Mouse (Mus musculus) lung, adult 2 months (tissue): ENCODE measurements at regions not wholly inside any gene's neighbourhood (a gene's known extent, or its start where the extent isn't known, plus 50 kb on each side); places are given as distances from the start of the nearest gene placed in this dataset.
"Not testable (repeated sequence)": the region's sequence is repeated elsewhere in the genome, so short reads cannot be mapped to it uniquely, and the experiment has no call there.

Source experiments
- DNase-seq: peaks from one replicate; pipeline ENCODE4 v3.0.0; 2022
- H3K4me1 ChIP-seq: fragments of 200-500 bp; 2 replicates; pipeline ENCODE4 v1.6.1; 2011; ENCODE audit warnings: low read length; ENCODE audit not compliant: control insufficient read depth, insufficient read depth
- H3K4me3 ChIP-seq: fragments of 200-500 bp; replicated peaks from 2 replicates; pipeline ENCODE3; 2011; ENCODE audit warnings: low read depth, mild to moderate bottlenecking, control low read depth, low read length; ENCODE audit errors: extremely low read depth
- CTCF ChIP-seq: fragments of 200-500 bp; IDR thresholded peaks from 2 replicates; pipeline ENCODE4 v1.5.1; 2011; ENCODE audit warnings: mild to moderate bottlenecking, low read length, control low read depth; ENCODE audit not compliant: insufficient read depth
- POLR2A ChIP-seq: fragments of 200-500 bp; IDR thresholded peaks from 2 replicates; pipeline ENCODE4 v1.6.1; 2011; ENCODE audit warnings: low read depth, mild to moderate bottlenecking, control low read depth, low read length, borderline replicate concordance; ENCODE audit errors: extremely low read depth
- WGBS: fragments of 180-500 bp; shearing (Covaris S2); methylation state at CpG from one replicate; pipeline ENCODE4 v1.1.7; 2018; 5-methylcytosine and 5-hydroxymethylcytosine counted together

DNA sequence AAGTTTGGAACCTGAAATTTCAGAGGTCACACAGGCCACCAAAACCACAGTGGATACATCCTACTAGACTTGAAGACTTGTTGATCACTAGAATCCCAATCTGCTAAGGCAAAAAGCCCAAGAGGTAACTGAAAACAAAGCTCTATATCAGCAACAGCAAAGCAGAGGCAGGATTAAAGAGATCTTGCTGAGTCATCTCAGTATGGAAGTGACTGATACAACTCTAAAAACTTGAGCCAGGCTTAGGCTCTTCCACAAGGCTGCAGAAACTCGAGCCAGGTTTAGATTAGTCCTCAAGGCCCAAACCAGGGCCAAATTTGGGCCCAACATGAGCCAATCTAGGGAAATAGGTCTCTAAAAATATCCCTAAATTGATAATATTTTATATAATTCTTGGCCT, 56.2 kb downstream of the Speer3 start:
- TF ChIP-seq POLR2A, result no peak
- TF ChIP-seq CTCF, result no peak
- Histone ChIP-seq H3K4me3 (no peak overlapping the region), H3K4me1 (no peaks in the 10 kb centered on the region)
- WGBS, result 39% methylated on average over 1 of the region's 1 CpGs
- DNase-seq, result no peak

DNA sequence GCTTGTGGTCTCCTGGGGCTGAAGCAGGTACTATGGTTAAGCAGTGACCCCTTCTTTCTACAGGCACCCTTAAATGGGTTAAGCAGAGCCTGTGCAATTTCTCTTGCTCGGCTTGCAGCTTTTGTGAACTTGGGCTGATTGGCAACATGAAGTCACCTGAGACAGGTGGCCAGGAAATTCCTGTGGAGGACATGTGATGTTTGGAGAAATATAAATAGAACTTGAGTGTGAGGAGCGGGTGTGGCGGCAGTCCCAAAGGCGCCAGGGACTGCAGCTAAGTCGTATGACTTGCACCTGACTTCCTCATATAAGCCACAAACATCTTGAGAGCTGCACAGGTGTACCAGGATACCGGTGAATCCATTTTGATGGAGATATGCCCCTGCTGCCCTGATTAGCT, 88.8 kb downstream of the Speer3 start:
- not testable (repeated sequence) for H3K4me1 ChIP-seq, H3K4me3 ChIP-seq, DNase-seq
- 60% methylated on average over 6 of the region's 6 CpGs for WGBS

DNA sequence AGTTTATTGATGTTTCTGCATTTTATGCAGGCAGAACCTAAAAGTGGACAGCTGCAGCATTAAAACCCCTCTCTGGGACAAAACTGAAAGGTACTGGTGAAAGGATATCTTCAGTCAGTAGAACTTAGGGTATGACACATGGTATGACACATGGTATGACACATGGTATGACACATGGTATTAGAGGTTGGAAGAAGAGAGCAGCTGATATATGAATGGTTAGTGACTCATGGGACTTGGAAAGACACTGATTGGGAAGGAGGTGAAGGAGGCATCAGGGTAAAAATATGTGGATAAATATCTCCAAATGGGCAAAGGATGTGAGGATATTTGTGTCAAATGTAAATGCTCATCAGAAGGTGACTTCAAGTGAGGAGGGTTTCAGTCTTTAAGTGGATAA, 97.0 kb downstream of the Speer3 start:
- no peak for TF ChIP-seq CTCF
- no peak for TF ChIP-seq POLR2A
- no peaks in the 10 kb centered on the region for H3K4me1 ChIP-seq
- no peak overlapping the region for H3K4me3 ChIP-seq
- DNase-seq, result no peak

DNA sequence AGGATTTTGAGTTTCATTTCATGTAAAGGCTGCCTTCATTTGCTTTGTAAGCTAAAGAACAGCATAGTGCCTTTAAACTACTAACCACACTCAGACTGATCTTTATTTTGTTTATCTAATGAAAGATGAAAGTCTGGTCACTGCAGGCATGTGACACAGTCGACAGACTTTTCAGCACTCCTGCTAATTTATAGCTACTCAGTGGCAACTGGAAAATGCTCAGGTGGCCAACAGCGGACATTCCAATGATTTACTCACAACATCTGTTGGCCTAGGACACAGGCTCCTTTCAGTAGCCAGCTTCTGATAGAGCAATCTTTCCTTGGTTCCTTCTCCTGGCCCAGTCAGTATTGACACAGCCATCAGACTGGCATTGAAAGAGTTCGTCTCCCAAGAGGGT, 116.8 kb upstream of the Sema3e start:
- TF ChIP-seq CTCF, result no peak
- no peak for TF ChIP-seq POLR2A
- Histone ChIP-seq H3K4me1 (no peaks in the 10 kb centered on the region), H3K4me3 (no peak overlapping the region)
- DNase-seq, result no peak
- 51% methylated on average over 3 of the region's 3 CpGs for WGBS

DNA sequence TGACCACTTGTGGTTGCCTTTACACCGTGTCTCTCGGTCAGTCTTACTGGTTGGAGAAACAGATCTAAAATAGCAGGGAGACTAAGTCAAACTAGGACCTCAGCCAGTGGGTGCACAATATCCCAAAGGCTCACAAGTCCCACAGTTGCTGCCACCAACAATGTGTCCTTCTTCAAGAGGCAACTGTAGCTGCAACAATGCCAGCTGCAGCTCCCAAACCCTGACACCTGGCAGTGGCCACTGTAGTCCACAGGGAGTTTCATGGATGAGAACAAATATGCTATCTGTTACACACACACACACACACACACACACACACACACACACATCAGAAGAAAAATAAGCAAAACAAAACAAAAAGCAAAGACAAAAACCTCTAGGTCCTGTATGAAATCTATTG, 107.7 kb upstream of the Sema3e start:
- Histone ChIP-seq H3K4me1 (no peaks in the 10 kb centered on the region), H3K4me3 (no peak overlapping the region)
- TF ChIP-seq POLR2A (no peak), CTCF (no peak)
- no peak for DNase-seq
- WGBS, result 93% methylated on average over 2 of the region's 2 CpGs

DNA sequence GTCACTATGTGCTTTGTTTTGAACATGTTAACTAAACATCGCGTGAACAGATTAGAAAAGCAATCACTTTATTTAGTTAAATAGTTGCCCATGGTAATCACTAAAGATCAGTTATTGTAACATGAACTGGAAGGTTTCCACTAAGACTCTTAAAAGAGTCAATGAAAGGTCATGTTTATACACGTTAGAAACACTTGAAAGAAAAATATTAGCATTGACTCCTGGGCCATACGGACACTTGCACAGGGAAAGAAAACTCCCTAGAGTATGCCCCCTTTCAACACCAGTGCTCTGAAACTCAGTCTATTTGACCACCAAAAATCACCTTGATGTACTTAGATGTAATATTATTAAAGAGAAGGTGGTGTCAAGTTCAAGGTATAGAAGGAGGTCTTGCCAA, 102.8 kb upstream of the Sema3e start:
- DNase-seq, result no peak
- WGBS, result 36% methylated on average over 4 of the region's 4 CpGs
- Histone ChIP-seq H3K4me3 (no peak overlapping the region), H3K4me1 (no peaks in the 10 kb centered on the region)
- TF ChIP-seq CTCF (no peak), POLR2A (no peak)

DNA sequence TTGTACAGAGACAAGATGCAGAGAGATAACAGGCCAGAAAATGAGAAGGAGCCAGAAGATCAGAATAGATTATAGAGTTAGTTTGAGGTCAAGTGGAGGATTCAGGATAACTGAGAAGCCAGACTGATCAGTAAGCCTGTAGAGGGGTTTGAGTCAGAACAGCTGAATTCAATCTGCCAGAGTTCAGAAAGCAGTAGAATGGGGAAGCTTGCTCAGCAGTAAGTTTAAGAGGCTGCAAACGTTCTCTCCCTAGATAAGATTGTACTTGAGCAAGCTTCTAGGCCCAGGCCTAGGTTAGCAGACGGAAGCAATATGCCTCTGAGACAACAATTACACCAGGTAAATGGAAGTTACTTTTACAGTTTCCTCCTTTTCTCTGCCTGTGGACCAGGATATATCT, 94.1 kb upstream of the Sema3e start:
- H3K4me1 ChIP-seq, result no peaks in the 10 kb centered on the region
- no peak overlapping the region for H3K4me3 ChIP-seq
- no peak for DNase-seq
- WGBS, result 45% methylated on average over 2 of the region's 2 CpGs
- TF ChIP-seq CTCF, result no peak
- TF ChIP-seq POLR2A, result no peak

DNA sequence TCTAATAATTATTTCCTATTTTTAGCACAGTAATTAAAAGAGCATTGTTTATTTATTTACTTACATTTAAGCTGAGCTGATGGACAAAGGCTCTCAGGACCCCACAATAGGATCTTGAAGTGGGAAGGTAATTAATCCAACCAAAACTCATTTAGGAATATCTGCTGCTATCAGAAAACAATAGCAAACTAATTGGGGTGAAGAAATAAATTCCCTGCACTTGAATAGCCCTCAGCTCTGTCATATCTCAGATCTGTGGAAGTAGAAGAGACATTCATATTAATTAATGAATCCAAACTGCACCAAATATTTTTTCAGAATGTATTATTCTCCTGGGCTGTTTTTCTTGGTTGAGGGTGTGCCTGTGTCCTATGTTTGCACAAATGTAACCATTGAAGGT, 73.7 kb upstream of the Sema3e start:
- Histone ChIP-seq H3K4me1 (no peaks in the 10 kb centered on the region), H3K4me3 (no peak overlapping the region)
- DNase-seq, result no peak
- no peak for TF ChIP-seq CTCF
- no peak for TF ChIP-seq POLR2A

DNA sequence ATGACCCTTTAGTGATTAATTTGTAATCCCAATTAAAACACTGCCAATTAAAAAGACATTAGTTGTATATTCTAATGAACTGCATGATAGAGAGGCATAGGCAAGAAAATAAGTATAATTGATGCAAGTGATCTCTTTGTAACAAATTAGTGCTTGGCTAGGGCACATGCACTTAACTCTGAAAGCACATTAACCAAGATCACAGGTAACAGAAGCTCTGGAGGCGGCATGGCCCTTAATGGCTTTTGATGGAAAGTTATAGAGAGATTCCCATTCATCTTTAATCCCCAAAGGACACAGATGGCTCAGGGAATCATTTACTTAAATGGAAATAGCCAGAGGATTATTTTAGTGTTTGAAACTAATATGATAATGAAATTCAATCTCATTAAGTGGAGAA, 69.5 kb upstream of the Sema3e start:
- 90% methylated on average over 1 of the region's 1 CpGs for WGBS
- TF ChIP-seq CTCF (no peak), POLR2A (no peak)
- Histone ChIP-seq H3K4me3 (no peak overlapping the region), H3K4me1 (no peaks in the 10 kb centered on the region)
- DNase-seq, result no peak

DNA sequence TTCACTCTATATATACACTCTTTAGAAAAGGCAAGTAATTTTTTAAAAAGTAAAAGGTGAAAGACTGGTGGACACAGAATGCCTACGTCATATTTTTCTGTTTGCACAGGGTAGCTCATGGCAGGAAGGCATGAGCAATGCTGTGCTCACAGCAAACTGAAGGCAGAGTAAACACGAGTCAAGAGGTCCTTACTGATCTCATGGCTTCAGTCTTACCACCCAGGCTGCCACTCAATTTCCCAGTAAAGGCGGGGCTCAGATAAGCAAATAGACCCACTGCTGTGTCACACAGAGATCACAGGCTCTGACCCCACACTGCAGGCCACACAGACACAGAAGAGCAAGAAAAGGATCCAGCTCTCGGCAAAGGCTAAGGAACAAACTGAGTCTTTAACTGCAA, 65.5 kb upstream of the Sema3e start:
- Histone ChIP-seq H3K4me3 (no peak overlapping the region), H3K4me1 (no peaks in the 10 kb centered on the region)
- DNase-seq, result peak; percentile 16
- WGBS, result 34% methylated on average over 4 of the region's 4 CpGs
- TF ChIP-seq POLR2A (no peak), CTCF (no peak)

DNA sequence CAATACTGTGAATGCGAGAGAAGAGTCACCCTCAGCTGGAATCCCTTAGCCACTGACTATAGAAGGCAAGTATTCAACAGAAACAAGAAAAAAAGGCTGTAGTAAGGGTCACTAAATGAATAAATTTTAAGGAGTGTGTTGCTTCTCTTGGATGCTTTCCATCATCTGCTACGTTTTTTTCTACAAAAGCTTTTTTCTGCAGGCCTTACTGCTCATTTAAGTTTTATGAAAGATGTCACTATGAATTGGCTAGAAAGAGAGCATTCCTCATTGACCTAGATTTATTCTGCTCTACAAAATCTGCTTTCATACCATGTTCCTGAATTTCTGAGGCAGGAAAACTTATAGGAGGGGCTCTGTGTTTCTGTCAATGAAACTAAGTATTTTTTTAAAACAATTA, 59.2 kb upstream of the Sema3e start:
- 64% methylated on average over 2 of the region's 2 CpGs for WGBS
- H3K4me1 ChIP-seq, result no peaks in the 10 kb centered on the region
- no peak for DNase-seq
- no peak overlapping the region for H3K4me3 ChIP-seq
- no peak for TF ChIP-seq POLR2A
- TF ChIP-seq CTCF, result no peak

DNA sequence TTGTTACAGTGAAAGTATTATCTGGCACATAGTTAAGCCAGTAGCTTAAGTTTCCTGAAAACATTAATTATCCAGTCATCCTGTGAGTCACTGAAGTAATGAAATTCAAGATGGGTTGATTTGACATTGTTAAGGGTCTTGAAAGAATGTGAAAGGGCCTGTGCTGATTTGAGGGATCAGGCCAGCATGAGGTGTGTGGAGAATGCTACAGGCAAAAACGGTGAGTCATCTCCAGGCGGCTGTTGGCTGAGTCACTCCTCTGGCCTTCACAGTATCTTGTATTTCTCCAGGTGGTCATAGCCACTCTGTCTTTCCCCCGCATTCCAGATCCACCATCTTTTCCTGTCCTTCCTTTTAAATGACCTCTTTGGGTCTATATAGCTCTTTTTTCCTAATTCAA, 50.4 kb upstream of the Sema3e start:
- no peak for DNase-seq
- Histone ChIP-seq H3K4me1 (no peaks in the 10 kb centered on the region), H3K4me3 (no peak overlapping the region)
- no peak for TF ChIP-seq CTCF
- TF ChIP-seq POLR2A, result no peak
- 57% methylated on average over 3 of the region's 3 CpGs for WGBS
